Mouse (Mus musculus) MEL (cell line): ENCODE data around the gene Dnmt3c. TPM values are rescaled to one million over a fixed set of nuclear protein-coding genes. Genes with fewer than 3 reads are reported as not detected.

Experiments
- DNase-seq: peaks from one replicate; pipeline ENCODE4 v3.0.0; 2011; ENCODE audit warnings: low read depth, low spot score
- H3K27ac ChIP-seq: 2 replicates; pipeline ENCODE4 v1.5.1; 2012; ENCODE audit warnings: low read depth, mild to moderate bottlenecking, control low read depth, low read length, moderate library complexity; ENCODE audit not compliant: control insufficient read depth
- H3K27me3 ChIP-seq, 2 experiments: fragments of 150-350 bp in 1 of 2; sonication (generic) in 1 of 2; 2 replicates each; pipeline ENCODE4 v1.6.1; 2012; ENCODE audit warnings: low read length in 2 of 2, mild to moderate bottlenecking in 2 of 2, improper control_type of control experiment in 1 of 2, moderate library complexity in 1 of 2; ENCODE audit not compliant: insufficient read depth in 2 of 2, control insufficient read depth in 1 of 2
- H3K36me3 ChIP-seq, 2 experiments: 2 replicates each; pipeline ENCODE4 v1.6.1; 2012 to 2014; ENCODE audit warnings: low read length in 2 of 2, improper control_type of control experiment in 1 of 2, inconsistent platforms in 1 of 2, mild to moderate bottlenecking in 1 of 2; ENCODE audit not compliant: insufficient read depth in 2 of 2, control insufficient read depth in 1 of 2
- H3K4me1 ChIP-seq, 2 experiments: fragments of 150-350 bp in 1 of 2; sonication (generic) in 1 of 2; 2 replicates each; pipeline ENCODE4 v1.6.1; 2012; ENCODE audit warnings: low read length in 2 of 2, improper control_type of control experiment in 1 of 2, mild to moderate bottlenecking in 1 of 2; ENCODE audit not compliant: insufficient read depth in 2 of 2, control insufficient read depth in 1 of 2
- H3K4me3 ChIP-seq, 2 experiments: fragments of 150-350 bp in 1 of 2; sonication (generic) in 1 of 2; 2 replicates each; pipeline ENCODE4 v1.5.1; 2012; ENCODE audit warnings: low read depth in 2 of 2, low read length in 2 of 2, mild to moderate bottlenecking in 2 of 2, moderate library complexity in 2 of 2, control low read depth in 1 of 2, improper control_type of control experiment in 1 of 2; ENCODE audit not compliant: control insufficient read depth in 1 of 2, insufficient read depth in 1 of 2
- H3K79me2 ChIP-seq: 2 replicates; pipeline ENCODE4 v1.6.1; 2012; ENCODE audit warnings: mild to moderate bottlenecking, low read length, moderate library complexity; ENCODE audit not compliant: control insufficient read depth, poor library complexity, insufficient read depth
- H3K9ac ChIP-seq: 2 replicates; pipeline ENCODE4 v1.6.1; 2012; ENCODE audit warnings: low read depth, mild to moderate bottlenecking, control low read depth, low read length, moderate library complexity; ENCODE audit not compliant: control insufficient read depth, poor library complexity, severe bottlenecking
- H3K9me3 ChIP-seq: fragments of 150-350 bp; sonication (generic); replicated peaks from 2 replicates; pipeline ENCODE4 v1.6.1; 2012; ENCODE audit warnings: mild to moderate bottlenecking, low read length, improper control_type of control experiment, moderate library complexity; ENCODE audit not compliant: insufficient read depth
- CHD1 ChIP-seq: IDR thresholded peaks from 2 replicates; pipeline ENCODE4 v1.6.1; 2012; ENCODE audit warnings: low read depth, mild to moderate bottlenecking, inconsistent platforms, low read length, improper control_type of control experiment
- CHD2 ChIP-seq: IDR thresholded peaks from 2 replicates; pipeline ENCODE4 v1.6.1; 2011; ENCODE audit warnings: low read length, improper control_type of control experiment
- CTCF ChIP-seq, 3 experiments: IDR thresholded peaks in 2 of 3; conservative IDR thresholded peaks in 1 of 3; 2 replicates each; pipeline ENCODE4 v1.5.1; 2011 to 2012; ENCODE audit warnings: low read length in 3 of 3, low read depth in 2 of 3, mild to moderate bottlenecking in 2 of 3, improper control_type of control experiment in 1 of 3, inconsistent platforms in 1 of 3, mixed read lengths in 1 of 3, moderate library complexity in 1 of 3; ENCODE audit not compliant: control insufficient read depth in 1 of 3, insufficient read depth in 1 of 3, poor library complexity in 1 of 3, severe bottlenecking in 1 of 3
- E2F4 ChIP-seq: IDR thresholded peaks from 2 replicates; pipeline ENCODE4 v1.6.1; 2011; ENCODE audit warnings: low read depth, low read length, improper control_type of control experiment, borderline replicate concordance
- ELF1 ChIP-seq: IDR thresholded peaks from 2 replicates; pipeline ENCODE4 v1.6.1; 2014; ENCODE audit warnings: low read depth, mild to moderate bottlenecking, inconsistent platforms, low read length, improper control_type of control experiment, moderate library complexity
- EP300 ChIP-seq, 2 experiments: IDR thresholded peaks; 2 replicates each; pipeline ENCODE4 v1.6.1; 2011; ENCODE audit warnings: improper control_type of control experiment in 2 of 2, low read length in 2 of 2, low read depth in 1 of 2, mild to moderate bottlenecking in 1 of 2
- GATA1 ChIP-seq: IDR thresholded peaks from 2 replicates; pipeline ENCODE4 v1.6.1; 2011; ENCODE audit warnings: low read depth, low read length, improper control_type of control experiment
- HCFC1 ChIP-seq: IDR thresholded peaks from 2 replicates; pipeline ENCODE4 v1.6.1; 2012; ENCODE audit warnings: low read depth, mild to moderate bottlenecking, inconsistent platforms, low read length, improper control_type of control experiment, moderate library complexity
- MAFK ChIP-seq: IDR thresholded peaks from 2 replicates; pipeline ENCODE4 v1.6.1; 2011; ENCODE audit warnings: low read depth, mild to moderate bottlenecking, low read length, improper control_type of control experiment, borderline replicate concordance
- MAZ ChIP-seq: IDR thresholded peaks from 2 replicates; pipeline ENCODE4 v1.6.1; 2012; ENCODE audit warnings: low read depth, mild to moderate bottlenecking, inconsistent platforms, low read length, improper control_type of control experiment
- MEF2A ChIP-seq: IDR thresholded peaks from 2 replicates; pipeline ENCODE4 v1.6.1; 2014; ENCODE audit warnings: low read depth, mild to moderate bottlenecking, inconsistent platforms, low read length, improper control_type of control experiment; ENCODE audit not compliant: poor library complexity, insufficient replicate concordance, severe bottlenecking; ENCODE audit errors: extremely low read depth
- MXI1 ChIP-seq: IDR thresholded peaks from 2 replicates; pipeline ENCODE4 v1.6.1; 2011; ENCODE audit warnings: mild to moderate bottlenecking, low read depth, low read length, improper control_type of control experiment
- NELFE ChIP-seq: IDR thresholded peaks from 2 replicates; pipeline ENCODE4 v1.6.1; 2011; ENCODE audit warnings: low read depth, low read length, improper control_type of control experiment
- NRF1 ChIP-seq: IDR thresholded peaks from 2 replicates; pipeline ENCODE4 v1.6.1; 2014; ENCODE audit warnings: low read depth, mild to moderate bottlenecking, inconsistent platforms, low read length, improper control_type of control experiment, moderate library complexity; ENCODE audit not compliant: poor library complexity, insufficient read depth, severe bottlenecking
- POLR2A ChIP-seq, 2 experiments: IDR thresholded peaks; 2 replicates each; pipeline ENCODE4 v1.6.1; 2011 to 2012; ENCODE audit warnings: low read length in 2 of 2, mild to moderate bottlenecking in 2 of 2, control low read depth in 1 of 2, improper control_type of control experiment in 1 of 2, low read depth in 1 of 2, moderate library complexity in 1 of 2; ENCODE audit not compliant: control insufficient read depth in 1 of 2, insufficient read depth in 1 of 2, poor library complexity in 1 of 2
- RAD21 ChIP-seq: IDR thresholded peaks from 2 replicates; pipeline ENCODE4 v1.6.1; 2011; ENCODE audit warnings: mild to moderate bottlenecking, low read depth, low read length, improper control_type of control experiment
- RCOR1 ChIP-seq: IDR thresholded peaks from 2 replicates; pipeline ENCODE4 v1.6.1; 2012; ENCODE audit warnings: low read depth, mild to moderate bottlenecking, inconsistent platforms, low read length, improper control_type of control experiment
- SIN3A ChIP-seq: IDR thresholded peaks from 2 replicates; pipeline ENCODE4 v1.6.1; 2012; ENCODE audit warnings: low read length, improper control_type of control experiment, inconsistent platforms
- TAL1 ChIP-seq: IDR thresholded peaks from 2 replicates; pipeline ENCODE4 v1.6.1; 2012; ENCODE audit warnings: mild to moderate bottlenecking, inconsistent platforms, low read length, moderate library complexity, mixed read lengths
- TCF12 ChIP-seq: IDR thresholded peaks from 2 replicates; pipeline ENCODE4 v1.6.1; 2014; ENCODE audit warnings: low read depth, mild to moderate bottlenecking, inconsistent platforms, low read length, improper control_type of control experiment, moderate library complexity
- UBTF ChIP-seq: IDR thresholded peaks from 2 replicates; pipeline ENCODE4 v1.6.1; 2012; ENCODE audit warnings: low read depth, mild to moderate bottlenecking, inconsistent platforms, low read length, improper control_type of control experiment, moderate library complexity, borderline replicate concordance; ENCODE audit not compliant: insufficient read depth
- USF1 ChIP-seq: IDR thresholded peaks from 2 replicates; pipeline ENCODE4 v1.6.1; 2014; ENCODE audit warnings: low read depth, mild to moderate bottlenecking, inconsistent platforms, low read length, improper control_type of control experiment, moderate library complexity
- USF2 ChIP-seq, 2 experiments: IDR thresholded peaks; 2 replicates each; pipeline ENCODE4 v1.6.1; 2011 to 2012; ENCODE audit warnings: improper control_type of control experiment in 2 of 2, low read length in 2 of 2, borderline replicate concordance in 1 of 2, inconsistent platforms in 1 of 2, low read depth in 1 of 2, mild to moderate bottlenecking in 1 of 2; ENCODE audit not compliant: insufficient read depth in 1 of 2
- ZC3H11A ChIP-seq: IDR thresholded peaks from 2 replicates; pipeline ENCODE4 v1.6.1; 2012; ENCODE audit warnings: low read depth, mild to moderate bottlenecking, inconsistent platforms, low read length, improper control_type of control experiment
- ZKSCAN1 ChIP-seq: IDR thresholded peaks from 2 replicates; pipeline ENCODE4 v1.6.1; 2012; ENCODE audit warnings: low read depth, mild to moderate bottlenecking, inconsistent platforms, low read length, improper control_type of control experiment, moderate library complexity
- polyA plus RNA-seq, 2 experiments: library from polyadenylated mRNA; stranded (reverse) in 1 of 2; unstranded in 1 of 2; fragments of >175 nt in 1 of 2; fragments of >200 nt in 1 of 2; gene quantifications; 2 replicates each; pipeline versions ENCODE4 v1.2.1 to v1.2.4; 2012; ENCODE audit warnings: low replicate concordance in 2 of 2, low read depth in 1 of 2; ENCODE audit not compliant: insufficient read length in 2 of 2, insufficient read depth in 1 of 2, missing spikeins in 1 of 2
- total RNA-seq: library from RNA; depleted of rRNA; stranded (reverse); fragments of 300-350 nt; gene quantifications from 2 replicates; pipeline ENCODE4 v1.2.3, GENCODE M21; 2012

Gene Dnmt3c
- total and polyA plus RNA-seq, 3 experiments, result 0.45 to 0.65 TPM; not detected in 1

DNA sequence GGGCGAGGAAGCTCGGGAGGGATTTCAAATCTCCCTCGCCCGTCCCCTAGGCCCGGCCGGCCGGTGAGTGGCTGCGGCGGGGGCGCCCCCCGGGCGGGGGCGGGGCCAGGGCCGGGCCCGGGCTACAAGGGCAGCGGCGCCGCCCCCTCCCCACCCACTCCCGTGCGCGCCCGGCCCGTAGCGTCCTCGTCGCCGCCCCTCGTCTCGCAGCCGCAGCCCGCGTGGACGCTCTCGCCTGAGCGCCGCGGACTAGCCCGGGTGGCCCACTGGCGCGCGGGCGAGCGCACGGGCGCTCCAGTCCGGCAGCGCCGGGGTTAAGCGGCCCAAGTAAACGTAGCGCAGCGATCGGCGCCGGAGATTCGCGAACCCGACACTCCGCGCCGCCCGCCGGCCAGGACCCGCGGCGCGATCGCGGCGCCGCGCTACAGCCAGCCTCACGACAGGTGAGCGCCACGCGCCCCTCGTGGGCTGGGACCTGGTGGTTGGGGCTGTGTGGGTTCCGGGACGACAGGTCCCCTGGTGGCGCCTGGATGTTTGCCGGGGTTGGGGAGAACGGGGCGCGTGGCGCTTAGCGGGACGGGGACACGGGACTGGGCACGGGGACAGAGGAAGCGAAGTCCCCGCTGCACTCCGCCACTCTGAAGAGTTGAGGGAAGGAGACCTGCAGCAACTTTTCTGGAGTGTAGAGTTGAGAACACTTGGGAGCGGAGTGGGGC lies 47.0 kb upstream of the Dnmt3c start, which contains the start of gene Dnmt3b:
TSS of gene Dnmt3b (plus strand) at position 153 of the 716 bp plus-strand sequence.
- Histone ChIP-seq H3K27ac (no peak within 1 kb of the TSS), H3K4me1 (peaks cover 0 to 6% of the 10 kb centered on the region in 2 experiments; a peak in 2 of 4 replicates), H3K9ac (peak within 1 kb of the TSS; percentile 85), H3K4me3 (peak within 1 kb of the TSS; percentile 72 to 95), H3K9me3 (no peaks in the 10 kb centered on the region), H3K36me3 (no peaks in the 10 kb centered on the region), H3K79me2 (no peaks in the 10 kb centered on the region; the same call in 1 of the 2 replicates), H3K27me3 (peaks cover 1 to 8% of the 10 kb centered on the region in 2 experiments; a peak in 2 of 4 replicates)
- TF ChIP-seq MAZ, result no peak
- TF ChIP-seq EP300 (IDR thresholded peaks at IDR 0.05; ENCODE audit: low read depth in 1 of 2, low read length in 2 of 2), result no peak
- TF ChIP-seq CHD2, result no peak
- no peak for TF ChIP-seq ZKSCAN1
- no peak for TF ChIP-seq ELF1
- TF ChIP-seq MEF2A, result no peak
- TF ChIP-seq USF1, result no peak
- TF ChIP-seq NRF1, result 0 out of 2 replicates have a peak, but pooled peaks have one; percentile 13
- TF ChIP-seq E2F4, result no peak
- TF ChIP-seq UBTF, result no peak; the same call in 1 of the 2 replicates
- no peak for TF ChIP-seq TAL1
- TF ChIP-seq ZC3H11A, result peak; percentile 64
- no peak for TF ChIP-seq TCF12
- no peak for TF ChIP-seq MAFK
- peak; percentile 25 to 49; a peak in 2 of 4 replicates for TF ChIP-seq POLR2A (IDR thresholded peaks at IDR 0.05; ENCODE audit: control insufficient read depth in 1 of 2, insufficient read depth in 1 of 2, low read depth in 1 of 2, low read length in 2 of 2, poor library complexity in 1 of 2)
- TF ChIP-seq CHD1, result no peak
- TF ChIP-seq MXI1, result 0 out of 2 replicates have a peak, but pooled peaks have one; percentile 22
- peak; percentile 58; the same call in 1 of the 2 replicates for TF ChIP-seq HCFC1
- TF ChIP-seq RCOR1, result no peak
- no peak for TF ChIP-seq CTCF (IDR thresholded peaks at IDR 0.05 in 2 of 3, conservative IDR thresholded peaks at IDR 0.05 in 1 of 3; ENCODE audit: control insufficient read depth in 1 of 3, insufficient read depth in 1 of 3, low read depth in 2 of 3, low read length in 3 of 3, poor library complexity in 1 of 3, severe bottlenecking in 1 of 3)
- TF ChIP-seq RAD21, result no peak
- TF ChIP-seq NELFE, result peak; percentile 21; the same call in 1 of the 2 replicates
- TF ChIP-seq SIN3A, result peak; percentile 55; the same call in 1 of the 2 replicates
- no peak for TF ChIP-seq USF2 (IDR thresholded peaks at IDR 0.05; ENCODE audit: borderline replicate concordance in 1 of 2, insufficient read depth in 1 of 2, low read depth in 1 of 2, low read length in 2 of 2)
- TF ChIP-seq GATA1, result no peak
- DNase-seq, result peak; percentile 61
